Mouse (Mus musculus): ENCODE measurements around the gene 4930519P11Rik. TPM values are rescaled to one million over a fixed set of nuclear protein-coding genes. Genes with fewer than 3 reads are reported as not detected.

Gene 4930519P11Rik
- polyA plus RNA-seq, 1 experiment, result 83.8 TPM

DNA sequence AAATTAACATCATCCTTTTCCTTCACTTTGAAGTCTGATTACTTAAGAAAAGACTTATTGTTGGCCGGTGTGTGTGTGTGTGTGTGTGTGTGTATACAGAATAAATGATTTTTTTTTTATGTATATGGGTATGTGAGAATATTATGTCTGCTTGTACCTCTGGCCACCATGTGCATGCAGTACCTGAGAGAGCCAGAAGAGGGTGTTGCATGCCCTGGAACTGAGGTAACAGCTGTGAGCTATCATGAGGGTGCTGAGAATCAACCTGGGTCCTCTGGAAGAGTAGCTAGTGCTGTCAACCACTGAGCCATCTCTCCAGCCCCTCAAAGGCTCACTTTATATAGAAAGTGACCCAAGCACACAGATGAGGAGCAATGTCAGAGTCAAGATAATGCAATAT, 31.8 kb downstream of the 4930519P11Rik start:
- TF ChIP-seq CTCF (IDR thresholded peaks at IDR 0.05; ENCODE audit: control insufficient read depth, insufficient read depth, insufficient replicate concordance, low read depth, low read length) (no peak; the same call in 1 of the 2 replicates), POLR2A (IDR thresholded peaks at IDR 0.05; ENCODE audit: control insufficient read depth, low read depth, low read length) (no peak)
- Histone ChIP-seq H3K27ac (ENCODE audit: control insufficient read depth, insufficient read depth, low read depth, low read length) (no peak overlapping the region), H3K27me3 (ENCODE audit: control insufficient read depth, insufficient read depth, low read length) (no peaks in the 10 kb centered on the region), H3K36me3 (ENCODE audit: control insufficient read depth, insufficient read depth, low read length) (no peaks in the 10 kb centered on the region), H3K4me3 (ENCODE audit: control insufficient read depth, low read depth, low read length) (no peak overlapping the region), H3K4me1 (ENCODE audit: control insufficient read depth, insufficient read depth, low read length) (no peaks in the 10 kb centered on the region)

DNA sequence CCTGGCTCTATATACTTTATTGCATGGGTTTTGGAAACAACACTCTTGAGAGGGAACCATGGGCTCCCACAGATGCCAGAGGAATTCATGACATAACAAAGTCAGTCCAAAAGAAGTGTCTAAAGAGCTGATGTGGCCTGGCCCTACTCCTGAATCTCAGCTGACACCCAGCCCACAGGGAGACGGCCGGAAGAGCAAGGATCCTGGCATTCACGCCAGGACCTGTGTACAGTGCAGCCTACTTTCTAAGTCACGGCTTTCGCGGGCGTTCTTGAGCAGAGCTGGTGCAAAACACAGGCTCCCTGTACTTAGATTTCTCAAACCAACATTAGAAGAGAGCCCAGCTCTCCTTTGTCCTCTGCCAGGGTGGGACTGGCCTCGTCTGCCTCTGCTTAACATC, 32.7 kb downstream of the 4930519P11Rik start:
- H3K36me3 ChIP-seq (ENCODE audit: control insufficient read depth, insufficient read depth, low read length), result no peaks in the 10 kb centered on the region
- TF ChIP-seq POLR2A (IDR thresholded peaks at IDR 0.05; ENCODE audit: control insufficient read depth, low read depth, low read length) (no peak), CTCF (IDR thresholded peaks at IDR 0.05; ENCODE audit: control insufficient read depth, insufficient read depth, insufficient replicate concordance, low read depth, low read length) (no peak)
- H3K4me1 ChIP-seq (ENCODE audit: control insufficient read depth, insufficient read depth, low read length), result no peaks in the 10 kb centered on the region
- H3K27me3 ChIP-seq (ENCODE audit: control insufficient read depth, insufficient read depth, low read length), result no peaks in the 10 kb centered on the region
- H3K27ac ChIP-seq (ENCODE audit: control insufficient read depth, insufficient read depth, low read depth, low read length), result no peak overlapping the region
- H3K4me3 ChIP-seq (ENCODE audit: control insufficient read depth, low read depth, low read length), result no peak overlapping the region

DNA sequence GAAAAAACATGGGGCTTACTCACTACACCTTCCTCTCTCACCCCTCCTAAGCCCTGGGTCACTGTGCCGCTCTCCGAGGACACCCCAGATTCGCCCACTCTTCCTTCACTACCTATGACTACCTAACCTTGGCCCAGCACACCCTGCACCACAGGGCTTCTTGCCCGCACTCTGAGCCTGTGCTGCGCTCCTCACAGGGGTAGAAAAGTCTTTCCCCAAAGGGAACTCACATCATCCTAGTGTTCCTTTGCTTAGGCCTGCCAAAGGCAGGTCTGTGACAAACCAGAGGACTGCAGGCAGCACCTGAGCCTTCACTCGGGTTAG, 35.5 kb downstream of the 4930519P11Rik start:
- Histone ChIP-seq H3K36me3 (ENCODE audit: control insufficient read depth, insufficient read depth, low read length) (no peaks in the 10 kb centered on the region), H3K27ac (ENCODE audit: control insufficient read depth, insufficient read depth, low read depth, low read length) (no peak overlapping the region), H3K27me3 (ENCODE audit: control insufficient read depth, insufficient read depth, low read length) (no peaks in the 10 kb centered on the region), H3K4me1 (ENCODE audit: control insufficient read depth, insufficient read depth, low read length) (no peaks in the 10 kb centered on the region), H3K4me3 (ENCODE audit: control insufficient read depth, low read depth, low read length) (no peak overlapping the region)
- TF ChIP-seq CTCF (IDR thresholded peaks at IDR 0.05; ENCODE audit: control insufficient read depth, insufficient read depth, insufficient replicate concordance, low read depth, low read length), result no peak
- no peak for TF ChIP-seq POLR2A (IDR thresholded peaks at IDR 0.05; ENCODE audit: control insufficient read depth, low read depth, low read length)

DNA sequence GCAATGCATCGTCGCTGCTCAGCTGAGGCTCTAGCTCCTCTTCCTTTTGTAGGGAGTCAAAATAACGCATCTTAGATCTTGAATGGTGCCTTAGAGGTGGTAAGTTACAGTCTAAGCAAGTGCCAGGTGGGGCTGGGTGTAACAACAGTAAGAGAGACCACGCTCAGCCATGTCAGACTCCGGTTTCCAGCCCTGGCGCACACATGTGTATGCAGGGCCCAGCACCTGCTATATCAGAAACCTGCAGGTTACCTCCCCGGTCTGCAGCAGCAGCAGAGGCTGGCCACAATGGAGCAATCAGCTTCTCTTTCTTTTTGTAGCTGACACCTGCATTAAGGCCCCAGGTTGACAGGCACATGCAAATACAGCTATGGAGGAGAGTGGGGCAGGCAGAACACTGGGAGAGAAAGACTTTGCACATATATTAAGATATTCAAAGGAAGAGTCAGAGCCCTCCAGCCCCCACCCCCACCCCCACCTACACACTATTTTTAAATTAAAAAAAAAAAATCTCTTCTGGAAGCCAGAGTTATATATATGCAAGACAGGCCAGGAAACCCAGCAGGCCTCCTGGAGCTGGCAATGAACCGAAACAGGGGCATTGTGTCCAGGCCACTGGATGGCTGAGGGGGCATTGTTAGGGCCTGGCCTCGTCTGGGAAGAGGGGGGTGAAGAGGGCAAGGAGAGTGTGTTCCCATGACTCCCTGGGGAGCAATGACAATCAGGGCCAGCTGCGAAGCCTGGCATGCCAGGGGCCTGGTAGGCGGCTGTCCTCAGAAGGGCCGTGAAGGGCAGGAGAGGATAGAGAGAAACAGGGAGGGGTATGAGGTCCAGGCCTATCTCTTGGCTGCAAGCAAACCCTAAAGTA, 36.1 kb downstream of the 4930519P11Rik start:
- Histone ChIP-seq H3K4me3 (ENCODE audit: control insufficient read depth, low read depth, low read length) (no peak overlapping the region), H3K27ac (ENCODE audit: control insufficient read depth, insufficient read depth, low read depth, low read length) (no peak overlapping the region), H3K36me3 (ENCODE audit: control insufficient read depth, insufficient read depth, low read length) (no peaks in the 10 kb centered on the region), H3K27me3 (ENCODE audit: control insufficient read depth, insufficient read depth, low read length) (no peaks in the 10 kb centered on the region), H3K4me1 (ENCODE audit: control insufficient read depth, insufficient read depth, low read length) (no peaks in the 10 kb centered on the region)
- TF ChIP-seq POLR2A (IDR thresholded peaks at IDR 0.05; ENCODE audit: control insufficient read depth, low read depth, low read length), result no peak
- no peak for TF ChIP-seq CTCF (IDR thresholded peaks at IDR 0.05; ENCODE audit: control insufficient read depth, insufficient read depth, insufficient replicate concordance, low read depth, low read length)

DNA sequence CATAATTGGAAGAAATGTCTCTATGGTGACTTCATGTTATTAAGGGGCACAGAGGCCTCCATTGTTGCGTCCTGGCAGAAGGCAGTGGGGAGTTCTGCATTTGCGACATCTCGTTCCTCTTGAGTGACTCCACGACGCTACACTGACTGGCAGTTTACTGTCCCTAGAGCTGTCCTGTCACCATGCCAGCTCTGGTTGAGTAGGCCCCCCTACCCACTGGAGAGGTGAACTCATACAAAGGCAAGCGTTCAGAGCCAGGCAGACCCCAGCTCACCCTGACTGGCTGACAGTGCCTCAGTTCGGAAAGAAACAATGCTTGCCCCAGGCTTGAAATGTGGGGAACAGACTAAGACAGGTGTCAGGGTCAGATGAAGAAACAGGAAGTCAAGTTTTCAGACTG, 39.0 kb downstream of the 4930519P11Rik start:
- no peak for TF ChIP-seq CTCF (IDR thresholded peaks at IDR 0.05; ENCODE audit: control insufficient read depth, insufficient read depth, insufficient replicate concordance, low read depth, low read length)
- no peak for TF ChIP-seq POLR2A (IDR thresholded peaks at IDR 0.05; ENCODE audit: control insufficient read depth, low read depth, low read length)
- Histone ChIP-seq H3K4me1 (ENCODE audit: control insufficient read depth, insufficient read depth, low read length) (peaks cover 3% of the 10 kb centered on the region), H3K36me3 (ENCODE audit: control insufficient read depth, insufficient read depth, low read length) (no peaks in the 10 kb centered on the region), H3K4me3 (ENCODE audit: control insufficient read depth, low read depth, low read length) (no peak overlapping the region), H3K27me3 (ENCODE audit: control insufficient read depth, insufficient read depth, low read length) (no peaks in the 10 kb centered on the region), H3K27ac (ENCODE audit: control insufficient read depth, insufficient read depth, low read depth, low read length) (no peak overlapping the region)

DNA sequence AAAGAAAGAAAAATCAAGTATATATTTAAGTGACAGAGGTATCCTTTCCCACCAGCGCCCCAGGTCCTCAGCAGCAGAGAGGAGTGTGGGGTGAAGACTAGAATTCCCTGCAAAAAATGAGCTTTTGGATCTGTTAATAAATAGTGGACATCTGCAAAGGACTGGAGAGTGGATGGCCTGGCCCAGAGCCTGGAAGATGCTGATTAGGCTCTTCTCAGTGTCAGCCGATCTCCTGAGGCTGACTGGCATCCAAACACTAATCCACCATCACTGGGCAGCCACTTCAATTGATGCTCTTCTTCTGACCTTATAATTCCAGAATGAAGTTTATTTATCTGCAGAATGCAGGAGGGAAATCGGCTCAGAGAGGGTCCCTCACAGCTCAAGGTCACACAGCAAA, 40.2 kb downstream of the 4930519P11Rik start:
- Histone ChIP-seq H3K36me3 (ENCODE audit: control insufficient read depth, insufficient read depth, low read length) (no peaks in the 10 kb centered on the region), H3K4me3 (ENCODE audit: control insufficient read depth, low read depth, low read length) (no peak overlapping the region), H3K27me3 (ENCODE audit: control insufficient read depth, insufficient read depth, low read length) (no peaks in the 10 kb centered on the region), H3K27ac (ENCODE audit: control insufficient read depth, insufficient read depth, low read depth, low read length) (no peak overlapping the region), H3K4me1 (ENCODE audit: control insufficient read depth, insufficient read depth, low read length) (peaks cover 14% of the 10 kb centered on the region)
- TF ChIP-seq CTCF (IDR thresholded peaks at IDR 0.05; ENCODE audit: control insufficient read depth, insufficient read depth, insufficient replicate concordance, low read depth, low read length), result no peak
- TF ChIP-seq POLR2A (IDR thresholded peaks at IDR 0.05; ENCODE audit: control insufficient read depth, low read depth, low read length), result no peak

DNA sequence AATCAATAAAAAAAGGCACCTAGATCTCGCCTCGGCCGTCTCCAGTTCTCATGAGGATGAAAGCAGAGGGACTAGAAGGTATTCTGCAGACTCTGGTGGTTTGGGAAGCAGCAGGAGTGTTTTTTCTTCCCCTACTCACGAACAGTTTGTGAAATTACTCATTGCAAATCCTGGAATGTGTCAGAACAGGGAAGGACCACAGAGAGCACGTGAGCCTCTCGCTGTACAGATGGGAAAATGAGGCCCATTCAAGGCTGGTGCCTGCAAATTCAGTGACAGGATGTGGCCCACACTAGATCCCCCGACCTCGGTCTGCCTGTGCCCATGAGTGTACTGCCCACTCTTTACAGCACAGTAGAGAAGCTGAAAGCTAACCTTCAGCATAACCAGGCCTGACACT, 41.3 kb downstream of the 4930519P11Rik start:
- Histone ChIP-seq H3K4me1 (ENCODE audit: control insufficient read depth, insufficient read depth, low read length) (peaks cover 16% of the 10 kb centered on the region), H3K36me3 (ENCODE audit: control insufficient read depth, insufficient read depth, low read length) (no peaks in the 10 kb centered on the region), H3K4me3 (ENCODE audit: control insufficient read depth, low read depth, low read length) (no peak overlapping the region), H3K27me3 (ENCODE audit: control insufficient read depth, insufficient read depth, low read length) (no peaks in the 10 kb centered on the region), H3K27ac (ENCODE audit: control insufficient read depth, insufficient read depth, low read depth, low read length) (no peak overlapping the region)
- TF ChIP-seq POLR2A (IDR thresholded peaks at IDR 0.05; ENCODE audit: control insufficient read depth, low read depth, low read length), result no peak
- no peak for TF ChIP-seq CTCF (IDR thresholded peaks at IDR 0.05; ENCODE audit: control insufficient read depth, insufficient read depth, insufficient replicate concordance, low read depth, low read length)
